Mouse (Mus musculus) megakaryocyte, embryonic 14.5 days (primary cell): ENCODE results near the gene Efl1.

Experiments
- FLI1 ChIP-seq: IDR thresholded peaks from 2 replicates; pipeline ENCODE4 v1.6.1; 2012; ENCODE audit warnings: low read length, inconsistent platforms, mixed read lengths
- GATA1 ChIP-seq: IDR thresholded peaks from 3 replicates; pipeline ENCODE4 v1.6.1; 2012; ENCODE audit warnings: mixed read lengths, low read length, inconsistent platforms, borderline replicate concordance

GRCm38 (mm10) chr7:82820661-82821060, 172.2 kb downstream of the Efl1 start:
- TF ChIP-seq GATA1 = no peak
- TF ChIP-seq FLI1 = no peak
